Mouse (Mus musculus) heart, embryonic 11.5 days (tissue): ENCODE data around the gene Rnf5. TPM values are rescaled to one million over a fixed set of nuclear protein-coding genes. Genes with fewer than 3 reads are reported as not detected.

Experiments used
- polyA plus RNA-seq: library from polyadenylated mRNA; unstranded; fragments of >200 nt; fragmentation: Nextera tagmentation; extraction: Ambion mirVana; gene quantifications from 2 replicates; pipeline ENCODE4 v1.2.1, GENCODE M21; 2014

The Rnf5 gene
- polyA plus RNA-seq, 1 experiment from 2014 or later = 94.7 TPM

Other genes starting within 250 kb of the Rnf5 start
- gene Btnl2, start 248.9 kb downstream of the Rnf5 start, polyA plus RNA-seq = not detected in 2 replicates
- gene Btnl1, start 226.6 kb downstream of the Rnf5 start, polyA plus RNA-seq = not detected in 2 replicates
- gene BC051142, start 204.9 kb downstream of the Rnf5 start, polyA plus RNA-seq = not detected in 2 replicates
- gene Btnl4, start 126.4 kb downstream of the Rnf5 start, polyA plus RNA-seq = not detected in 2 replicates
- not detected in 2 replicates for gene Btnl6, start 86.3 kb downstream of the Rnf5 start, polyA plus RNA-seq
- gene Notch4, start 39.4 kb downstream of the Rnf5 start, polyA plus RNA-seq = 6.5 and 8.1 TPM in 2 replicates
- 5.7 and 10.3 TPM in 2 replicates for gene Gpsm3, start 13.9 kb downstream of the Rnf5 start, polyA plus RNA-seq
- 11.8 and 12.5 TPM in 2 replicates for gene Pbx2, start 12.4 kb downstream of the Rnf5 start, polyA plus RNA-seq
- 3.2 and 4.5 TPM in 2 replicates for gene Ager, start 5.8 kb downstream of the Rnf5 start, polyA plus RNA-seq
- 51.6 and 63.1 TPM in 2 replicates for gene Agpat1, start 572 bp upstream of the Rnf5 start, polyA plus RNA-seq
- 0.82 and 0.90 TPM in 2 replicates for gene Egfl8, start 12.3 kb upstream of the Rnf5 start, polyA plus RNA-seq
- gene Ppt2, start 24.8 kb upstream of the Rnf5 start, polyA plus RNA-seq = 31.7 and 34.3 TPM in 2 replicates
- not detected in 2 replicates for gene Prrt1, start 25.8 kb upstream of the Rnf5 start, polyA plus RNA-seq
- gene Fkbpl, start 41.1 kb upstream of the Rnf5 start, polyA plus RNA-seq = 10.9 and 11.4 TPM in 2 replicates
- gene Atf6b, start 43.5 kb upstream of the Rnf5 start, polyA plus RNA-seq = 41.0 and 49.8 TPM in 2 replicates
- 0.24 and 0.27 TPM in 2 replicates for gene Tnxb, start 66.8 kb upstream of the Rnf5 start, polyA plus RNA-seq
- not detected in 2 replicates for gene C4b, start 140.2 kb upstream of the Rnf5 start, polyA plus RNA-seq
- gene Cyp21a1, start 200.9 kb upstream of the Rnf5 start, polyA plus RNA-seq = not detected in 2 replicates
- 15.7 and 17.8 TPM in 2 replicates for gene Stk19, start 233.3 kb upstream of the Rnf5 start, polyA plus RNA-seq
- 37.3 and 38.7 TPM in 2 replicates for gene Dxo, start 233.3 kb upstream of the Rnf5 start, polyA plus RNA-seq
- 24.3 and 30.3 TPM in 2 replicates for gene Skiv2l, start 246.5 kb upstream of the Rnf5 start, polyA plus RNA-seq
- 89.9 and 96.8 TPM in 2 replicates for gene Nelfe, start 246.7 kb upstream of the Rnf5 start, polyA plus RNA-seq